Mouse (Mus musculus) cerebellum, adult 9-11 months (tissue): Measurements from ENCODE around the gene Tex2.
"Not testable (repeated sequence)": the region's sequence is repeated elsewhere in the genome, so short reads cannot be mapped to it uniquely, and the experiment has no call there.

ENCODE experiments used
- DNase-seq: peaks from one replicate; pipeline ENCODE4 v3.0.0; 2022

The Tex2 gene

DNA sequence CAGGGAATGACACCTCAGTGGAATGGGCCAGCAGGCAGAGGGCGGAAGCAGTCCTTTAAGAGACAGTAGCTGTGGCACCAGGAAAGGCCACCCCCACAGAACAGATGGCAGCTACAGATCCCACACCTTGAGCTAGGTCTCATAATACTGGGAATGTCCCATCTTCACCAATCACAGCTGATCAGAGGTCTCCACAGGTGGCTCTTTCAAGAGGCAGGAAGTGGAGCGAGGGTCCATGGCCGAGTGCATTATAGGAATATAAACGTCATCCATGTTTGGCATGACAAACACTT, 109.9 kb downstream of the Tex2 start:
- DNase-seq: no peak

DNA sequence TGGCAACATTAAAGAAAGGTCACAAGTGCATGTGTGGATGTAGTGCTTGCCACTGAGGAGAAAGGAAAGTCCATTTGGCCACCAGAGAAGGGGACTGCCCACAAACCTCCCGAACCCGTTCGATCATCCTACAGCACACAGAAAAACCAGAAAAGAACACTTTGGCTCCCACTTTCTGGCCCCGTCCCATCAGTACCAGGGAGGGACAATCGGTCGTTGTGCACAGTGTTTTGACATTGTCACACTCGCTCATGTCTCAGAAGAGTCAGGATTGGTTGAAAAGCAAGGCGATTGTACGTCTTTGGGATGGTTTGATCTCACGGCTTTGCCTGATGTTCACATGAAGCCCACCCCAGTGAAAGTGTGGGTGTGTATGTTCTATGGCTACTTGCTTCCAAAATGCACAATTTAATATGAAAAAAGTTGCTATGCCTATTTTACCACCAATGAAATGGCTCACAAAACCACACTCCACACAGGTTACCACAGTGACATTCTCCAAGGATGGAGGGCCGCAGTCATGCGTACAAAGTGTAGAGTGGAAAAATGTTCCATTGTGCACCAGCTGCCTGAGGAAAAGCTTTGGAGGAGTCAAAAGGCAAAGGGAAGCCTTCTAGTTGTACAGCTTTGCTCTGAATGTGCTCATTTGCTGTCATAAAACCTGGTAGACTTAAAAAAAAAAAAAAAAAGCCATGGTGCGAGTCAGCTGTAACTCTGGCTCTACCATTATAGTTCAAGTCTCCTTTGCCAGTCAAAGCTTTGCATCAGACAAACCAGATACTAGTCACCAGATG, 110.4 kb downstream of the Tex2 start:
- no peak for DNase-seq

DNA sequence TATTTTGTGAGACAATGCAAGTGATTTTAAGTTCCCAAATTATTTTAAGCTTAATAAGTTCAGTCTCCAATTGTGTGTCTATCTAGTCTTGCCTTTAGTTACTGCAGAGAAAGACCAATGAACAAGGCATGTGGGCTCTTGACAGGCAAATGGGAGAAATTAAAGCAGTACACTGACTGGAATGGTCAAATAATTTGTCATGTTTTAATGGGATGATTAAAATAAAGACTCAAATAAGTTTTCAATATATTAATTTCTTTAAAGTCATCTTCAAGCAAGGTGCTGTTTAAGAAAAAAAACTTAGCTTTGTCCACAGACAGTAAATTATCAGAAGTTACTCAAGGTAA, 111.1 kb downstream of the Tex2 start:
- DNase-seq: no peak

DNA sequence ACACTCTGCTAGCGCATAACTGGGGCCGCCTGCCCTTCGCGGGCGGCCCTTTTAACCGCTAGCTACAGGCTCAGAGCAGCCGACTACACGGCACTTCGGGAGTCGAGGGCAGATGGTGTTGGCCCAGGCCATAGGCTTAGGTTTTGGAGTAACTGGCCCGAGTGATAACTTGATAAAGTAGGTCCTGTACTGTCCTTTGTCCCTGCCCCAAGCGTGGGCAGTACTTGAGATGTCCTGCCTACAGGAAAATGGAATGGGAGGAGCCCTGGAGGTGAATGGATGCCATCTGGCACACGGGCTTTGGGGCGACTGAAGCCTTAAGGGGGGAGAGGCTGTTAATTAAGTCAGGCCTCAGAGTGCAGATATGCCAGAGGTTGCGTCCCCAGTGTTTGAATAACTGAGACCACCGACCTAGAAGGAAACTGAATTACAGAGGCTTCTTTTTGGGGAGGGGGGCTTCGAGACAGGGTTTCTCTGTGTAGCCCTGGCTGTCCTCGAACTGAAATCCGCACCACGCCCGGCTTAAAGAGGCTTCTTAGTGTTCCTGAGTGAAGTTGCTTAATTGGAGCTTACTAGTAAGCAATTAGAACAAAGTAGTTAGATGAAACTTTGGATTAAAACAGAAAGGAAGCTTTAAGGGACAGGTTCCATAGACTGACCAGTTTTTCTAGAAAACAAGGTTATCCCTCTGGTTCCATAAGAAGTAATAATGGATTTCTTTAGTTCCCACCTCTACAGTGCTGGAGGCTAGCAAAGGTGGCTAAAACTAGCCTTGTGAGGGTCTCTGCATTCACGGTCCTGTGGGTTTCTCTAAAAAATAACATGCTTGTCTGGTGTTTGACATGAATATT, 111.7 kb downstream of the Tex2 start:
- DNase-seq: peak; percentile 76

DNA sequence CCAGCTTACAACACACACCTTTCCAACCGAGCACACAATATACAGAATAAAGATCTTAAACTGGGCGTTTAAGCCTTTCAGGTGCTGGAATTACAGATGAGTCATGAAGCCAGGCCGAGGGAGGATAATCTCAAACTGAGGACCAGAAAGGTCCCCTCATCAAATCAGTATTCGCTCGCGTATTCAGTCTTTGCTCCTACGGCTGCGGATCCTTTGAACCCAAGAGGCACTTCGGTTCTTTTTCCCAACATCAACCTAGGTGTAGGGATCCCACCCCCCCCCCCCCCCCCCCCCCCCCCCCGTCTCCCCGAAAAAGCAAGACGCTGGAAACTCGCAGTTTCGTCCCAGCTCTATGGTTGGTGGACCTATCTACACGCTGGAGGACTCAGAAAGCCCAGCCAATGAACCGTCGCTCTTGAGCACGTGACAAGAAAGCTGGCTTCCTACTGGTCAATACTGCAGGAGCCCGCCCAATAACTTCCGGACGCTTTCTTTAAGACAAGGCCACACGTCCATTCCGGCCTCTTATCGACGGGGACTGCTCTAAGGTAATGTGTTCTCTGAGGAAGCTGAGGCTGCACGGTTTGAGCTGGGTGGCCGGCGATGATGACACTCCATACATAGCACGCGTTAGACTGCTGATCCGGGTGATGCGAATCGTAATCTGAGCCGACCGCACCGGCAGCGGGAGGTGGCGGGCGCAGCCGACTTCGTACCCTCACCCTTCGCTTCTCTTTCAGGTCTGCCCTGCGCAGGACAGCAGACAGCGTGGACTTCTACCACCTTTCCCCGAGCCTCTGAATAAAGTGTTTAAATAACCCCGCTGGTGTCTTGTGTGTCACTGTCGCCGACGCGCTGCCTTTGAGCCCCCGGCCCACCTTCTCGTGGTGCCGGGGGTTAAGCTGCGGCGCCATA, 112.6 kb downstream of the Tex2 start:
- DNase-seq: peak; percentile 97

DNA sequence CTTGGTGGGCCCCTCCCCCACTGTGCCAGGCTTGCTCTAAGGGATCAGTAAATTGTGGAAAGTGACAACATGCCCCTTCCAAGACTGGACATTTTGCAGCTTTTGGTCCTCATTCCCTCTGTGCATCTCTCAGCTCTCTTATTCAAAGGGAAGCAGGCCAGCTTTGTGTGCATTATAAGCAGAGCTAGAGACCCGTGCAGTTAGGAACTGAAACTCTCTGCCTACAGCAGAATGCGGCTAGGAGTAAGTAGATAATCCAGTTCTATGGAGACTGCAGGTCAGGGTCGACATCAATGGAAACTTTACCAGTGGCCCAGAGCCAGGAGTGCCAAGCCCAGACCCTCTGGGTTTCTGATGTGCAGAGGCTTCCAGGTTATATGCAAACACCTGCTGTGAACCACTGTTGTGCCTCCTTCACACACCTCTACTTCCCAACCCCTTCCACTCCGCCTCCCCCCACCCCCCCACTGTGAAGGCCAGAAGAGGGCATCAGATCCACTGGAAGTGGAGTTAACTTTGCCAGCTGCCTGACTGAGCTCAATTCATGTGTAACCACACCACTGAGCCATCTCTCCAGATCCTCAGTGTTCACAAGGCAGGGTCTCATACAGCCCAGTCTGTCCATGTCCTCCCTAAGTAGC, 114.4 kb downstream of the Tex2 start:
- DNase-seq: peak; percentile 40

DNA sequence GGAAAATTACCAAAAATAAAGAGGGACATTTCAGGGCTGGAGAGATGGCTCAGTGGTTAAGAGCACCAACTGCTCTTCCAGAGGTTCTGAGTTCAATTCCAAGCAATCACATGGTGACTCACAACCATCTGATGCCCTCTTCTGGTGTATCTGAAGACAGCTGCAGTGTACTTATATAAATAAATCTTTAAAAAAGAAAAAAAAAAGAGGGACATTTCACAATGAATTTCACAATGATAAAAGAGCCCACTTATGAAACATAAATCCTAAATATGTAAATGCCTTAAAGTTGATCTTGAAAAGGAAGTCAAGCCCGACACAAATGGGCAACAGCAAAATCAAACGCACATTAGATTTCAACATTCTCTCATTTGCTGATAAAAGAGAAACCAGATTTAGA, 115.3 kb downstream of the Tex2 start:
- DNase-seq: no peak

DNA sequence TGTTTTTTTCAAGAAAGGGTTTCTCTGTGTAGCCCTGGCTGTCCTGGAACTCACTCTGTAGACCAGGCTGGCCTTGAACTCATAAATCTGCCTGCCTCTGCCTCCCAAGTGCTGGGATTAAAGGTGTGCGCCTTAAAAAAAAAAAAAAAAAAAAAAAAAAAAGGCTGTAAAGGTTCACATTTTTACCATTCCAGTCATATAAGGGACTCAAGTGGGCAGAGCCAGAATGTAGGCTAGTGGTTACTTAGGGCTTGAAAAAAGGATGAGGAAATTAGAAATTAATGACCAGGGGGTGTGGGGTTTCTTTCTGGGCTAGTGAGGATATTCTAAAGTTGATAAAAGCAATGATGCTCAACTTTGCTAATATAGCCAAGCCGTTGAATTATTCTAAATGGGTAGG, 116.2 kb downstream of the Tex2 start:
- DNase-seq: not testable (repeated sequence)

DNA sequence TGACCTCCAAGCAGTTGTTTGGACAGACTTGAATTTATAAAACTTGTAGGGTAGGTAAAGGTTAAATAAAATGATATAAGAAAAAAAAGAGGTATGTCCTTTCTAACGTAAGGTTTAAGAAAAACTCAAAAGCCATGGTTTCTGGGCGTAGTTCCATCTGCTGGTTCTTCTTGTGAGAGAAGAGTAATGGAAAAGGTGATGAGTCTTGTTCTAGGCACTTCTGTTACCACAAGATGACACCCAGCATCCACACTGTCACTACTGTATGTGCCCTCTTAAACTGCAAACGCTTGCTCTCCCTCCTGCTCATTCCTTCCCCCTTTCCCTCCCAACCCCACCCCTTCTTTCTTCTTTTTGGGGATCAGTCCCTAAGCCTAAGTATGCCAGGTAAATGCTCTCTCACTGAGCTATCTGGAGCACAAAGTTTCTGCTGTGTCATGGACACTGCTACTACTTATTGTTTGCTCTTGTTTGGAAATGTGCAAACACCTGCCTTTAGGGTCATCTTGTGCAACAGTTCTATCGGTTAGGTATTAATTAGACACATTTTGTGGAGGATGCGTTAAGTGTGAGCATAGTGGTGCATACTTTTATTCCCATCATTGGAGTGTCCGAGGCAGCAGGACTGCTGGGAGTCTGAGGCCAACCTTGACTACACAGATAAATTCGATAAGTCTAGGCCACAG, 120.1 kb downstream of the Tex2 start:
- no peak for DNase-seq

DNA sequence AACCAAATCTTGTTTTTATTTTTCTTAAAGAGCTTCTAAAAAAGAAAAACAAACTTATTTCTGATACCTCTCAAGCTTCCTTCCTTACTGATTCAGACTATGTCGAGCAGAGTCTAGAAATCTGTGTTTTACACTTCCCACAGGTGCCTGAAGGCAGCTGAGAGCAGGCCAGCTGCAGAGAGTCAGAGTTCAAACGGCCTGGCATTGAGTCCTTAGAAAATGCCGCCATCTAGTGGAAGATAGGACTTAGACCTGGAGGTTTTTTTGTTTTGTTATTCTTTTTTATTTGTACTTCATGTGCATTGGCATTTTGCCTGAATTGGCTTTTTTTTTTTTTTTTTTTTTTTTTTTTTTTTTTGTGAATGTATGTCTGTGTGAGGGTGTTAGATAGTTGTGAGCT, 121.8 kb downstream of the Tex2 start:
- DNase-seq: peak; percentile 46

DNA sequence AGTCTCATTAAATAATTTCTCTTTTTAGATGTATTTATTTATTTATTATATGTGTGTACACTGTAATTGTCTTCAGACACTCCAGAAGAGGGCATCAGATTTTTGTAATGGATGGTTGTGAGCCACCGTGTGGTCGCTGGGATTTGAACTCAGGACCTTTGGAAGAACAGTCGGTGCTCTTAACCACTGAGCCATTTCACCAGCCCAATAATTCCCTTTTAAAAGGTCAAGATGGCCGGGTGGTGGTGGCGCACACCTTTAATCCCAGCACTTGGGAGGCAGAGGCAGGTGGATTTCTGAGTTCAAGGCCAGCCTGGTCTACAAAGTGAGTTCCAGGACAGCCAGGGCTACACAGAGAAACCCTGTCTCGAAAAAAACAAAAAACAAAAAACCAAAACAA, 122.6 kb downstream of the Tex2 start:
- DNase-seq: not testable (repeated sequence)

DNA sequence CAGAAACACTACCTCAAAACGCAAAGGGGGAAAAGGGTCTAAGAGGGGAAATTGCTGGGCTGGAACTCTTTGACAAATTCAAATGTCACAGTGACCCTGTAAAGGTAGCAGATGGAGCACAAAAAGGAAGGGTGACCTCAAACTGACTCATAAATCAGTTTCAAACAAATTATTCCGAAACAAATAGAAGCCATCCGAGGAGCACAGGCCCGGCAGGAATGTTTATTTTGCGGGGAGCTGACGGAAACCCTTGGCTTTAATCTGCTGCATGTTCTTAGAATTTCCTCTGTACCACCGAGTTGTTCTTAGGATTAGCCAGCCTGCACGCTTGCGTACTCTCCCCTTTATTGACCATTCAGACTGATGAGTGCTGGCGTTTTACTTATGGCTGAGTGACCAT, 123.2 kb downstream of the Tex2 start:
- no peak for DNase-seq

DNA sequence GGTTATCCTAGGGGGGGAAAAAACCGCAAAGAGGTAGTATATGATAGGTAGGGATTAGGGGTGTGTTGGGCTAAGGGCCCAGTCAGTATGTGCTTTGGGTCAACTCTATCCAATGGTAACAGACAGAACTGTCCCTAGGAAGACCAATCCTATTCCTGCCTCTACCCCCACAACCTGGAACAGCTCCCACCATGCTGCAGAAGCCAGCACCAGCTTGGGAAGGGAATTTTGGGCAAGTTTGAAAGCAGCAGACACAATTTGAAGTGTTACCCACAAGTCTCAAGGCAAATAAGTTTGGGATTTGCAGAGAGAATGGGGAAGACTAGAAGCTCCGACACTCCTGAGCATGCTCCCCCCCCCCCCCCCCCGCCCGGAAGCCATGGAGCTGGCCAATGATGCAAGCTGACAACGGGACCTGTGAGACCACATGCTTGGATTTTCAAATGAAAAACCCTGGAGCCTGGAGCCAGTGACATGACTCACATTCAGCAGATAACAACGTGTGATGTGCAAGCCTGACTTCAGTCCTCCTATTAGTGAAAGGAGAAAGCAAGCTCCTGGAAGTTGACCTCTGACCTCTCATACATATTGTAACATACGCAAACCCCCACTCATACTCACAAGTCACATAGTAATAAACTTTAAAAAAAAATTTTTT, 124.1 kb downstream of the Tex2 start:
- DNase-seq: no peak

DNA sequence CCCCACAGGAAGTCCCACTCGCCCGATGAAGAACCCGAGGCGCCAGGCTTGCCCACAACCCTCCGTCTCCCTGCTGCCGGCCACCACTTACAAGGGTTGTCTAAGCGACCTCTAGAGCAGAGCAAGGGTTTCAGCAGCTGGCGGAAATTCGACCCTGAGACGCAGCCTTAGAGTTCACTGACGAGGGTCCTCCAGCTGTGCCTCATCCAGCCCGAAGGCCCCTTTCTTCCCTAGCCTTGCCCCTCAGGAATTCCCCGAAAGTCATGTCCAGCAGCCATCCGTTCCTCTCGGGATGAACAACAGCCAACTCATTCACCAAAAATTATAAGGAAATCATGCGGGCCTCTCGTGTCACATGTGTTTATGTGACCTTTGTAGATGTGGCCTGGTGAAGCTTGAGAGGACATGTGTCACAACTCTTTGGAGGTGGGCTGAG, 125.1 kb downstream of the Tex2 start:
- DNase-seq: no peak

DNA sequence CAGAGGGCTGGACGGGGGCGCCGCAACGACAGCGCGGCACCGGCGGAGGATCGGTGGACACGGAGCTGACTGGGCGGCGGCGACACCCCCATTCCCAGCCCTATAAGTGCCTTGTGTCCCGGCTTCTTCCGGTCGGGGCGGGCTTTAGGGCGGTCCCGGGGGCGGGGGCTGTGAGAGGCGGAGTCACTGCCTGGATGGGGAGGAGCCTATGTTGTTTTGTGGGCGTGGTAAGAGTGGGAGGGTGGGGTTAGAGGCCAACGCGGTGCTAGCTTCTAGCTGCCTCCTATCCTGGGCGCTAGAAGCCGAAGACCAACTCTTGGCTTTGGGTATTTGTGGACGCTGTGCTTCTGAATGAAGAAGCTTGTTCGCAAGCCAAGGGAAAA, 125.5 kb downstream of the Tex2 start, which contains the start of gene Ern1:
Gene Ern1, minus strand, starts transcription at position 120 of the 383 bp plus-strand sequence.
- peak; percentile 93 for DNase-seq

DNA sequence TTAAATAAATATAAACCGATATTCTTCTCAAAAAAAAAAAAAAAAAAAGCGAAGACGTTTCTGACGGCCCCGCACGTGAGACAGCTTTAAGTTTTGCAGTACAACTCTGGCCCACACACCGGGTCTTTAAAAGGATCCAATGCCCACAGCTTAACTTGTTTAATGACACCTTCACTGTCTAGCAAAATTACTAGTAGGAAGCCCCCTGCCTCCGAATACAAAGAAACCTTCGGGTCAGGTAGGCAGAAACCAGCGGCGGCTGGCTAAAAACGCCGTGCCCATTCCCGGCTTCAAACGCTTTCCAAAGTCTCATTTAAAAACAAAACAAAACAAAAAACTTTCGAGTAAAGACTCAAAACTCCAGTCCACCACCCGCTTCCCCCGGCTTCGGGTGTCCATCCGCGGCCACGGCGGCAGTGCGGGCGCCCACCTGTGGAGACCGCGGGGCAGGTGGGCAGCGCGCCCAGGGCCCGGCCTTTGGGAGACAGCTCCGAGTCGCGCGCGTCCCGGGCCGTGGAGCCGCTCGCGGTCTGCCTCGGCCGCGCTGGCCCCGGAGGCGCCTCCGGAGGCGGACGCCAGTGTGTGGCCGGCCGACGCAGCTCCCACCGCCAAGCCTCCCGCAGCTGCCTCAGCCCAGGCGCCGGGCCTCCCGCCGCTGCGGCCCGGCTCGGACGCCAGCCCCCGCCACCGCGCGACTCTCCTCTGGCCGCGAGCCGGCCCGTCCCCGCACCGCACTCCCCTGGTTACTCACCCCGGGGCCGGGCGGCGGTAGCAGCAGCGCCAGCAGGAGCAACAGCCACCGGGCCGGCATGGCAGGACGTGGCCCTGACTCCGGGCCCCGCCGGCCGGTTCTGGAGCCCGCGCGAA, 126.1 kb downstream of the Tex2 start:
- no peak for DNase-seq

DNA sequence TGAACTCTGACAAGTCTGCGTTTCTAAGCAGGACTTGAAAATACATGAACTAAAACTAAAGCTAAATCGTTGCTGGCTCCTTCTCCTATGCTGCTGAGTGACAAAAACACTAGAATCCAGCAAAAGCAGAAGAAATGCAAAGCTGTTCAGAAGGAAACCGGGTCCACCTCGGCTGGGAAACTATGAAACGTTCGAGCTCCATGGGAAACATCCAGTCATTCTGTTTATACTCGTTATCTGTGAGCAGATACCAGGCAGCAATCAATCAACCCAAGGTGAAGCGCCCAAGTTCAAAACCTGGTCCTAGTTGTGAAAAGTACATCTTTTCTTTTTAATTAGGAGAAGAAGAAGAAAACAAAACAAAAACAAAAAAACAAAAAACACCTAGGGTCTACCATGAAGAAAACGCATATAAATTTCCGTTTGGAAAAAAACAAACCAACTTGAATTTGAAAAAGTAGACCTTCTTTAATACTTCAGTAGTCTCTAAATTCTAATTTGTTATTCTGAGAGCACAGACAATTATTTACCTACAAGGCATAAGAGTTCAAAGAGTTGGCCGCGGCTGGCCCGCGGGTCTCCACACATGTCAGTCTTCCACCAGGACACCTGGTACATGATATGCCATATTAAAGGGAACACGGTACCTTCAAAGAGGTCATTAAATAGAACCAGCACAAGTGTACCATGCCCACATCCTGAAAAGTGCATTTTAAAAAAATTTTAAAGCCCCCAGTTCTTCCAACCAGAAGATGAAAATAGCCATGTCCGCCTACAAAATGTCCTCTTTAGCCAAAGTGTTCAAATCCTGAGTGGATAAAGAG, 127.0 kb downstream of the Tex2 start:
- no peak for DNase-seq

DNA sequence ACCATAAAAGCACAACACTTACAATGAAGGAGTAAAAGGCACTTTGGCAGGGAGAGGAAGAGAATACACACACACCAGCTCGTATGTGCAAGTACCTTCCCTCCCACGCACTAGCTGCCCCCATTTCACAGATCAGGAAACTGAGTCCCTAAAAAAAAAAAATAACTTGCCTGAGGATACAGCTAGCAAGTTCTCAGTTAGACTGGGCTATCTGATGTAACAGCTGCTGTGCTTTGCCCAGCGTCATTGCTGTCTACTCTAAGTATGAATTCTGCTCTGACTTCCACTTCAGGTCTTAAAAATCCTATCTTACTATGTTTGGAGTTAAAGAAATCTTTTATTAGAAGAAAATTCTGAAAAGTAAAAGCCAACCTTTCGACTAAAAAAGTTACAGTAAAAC, 127.6 kb downstream of the Tex2 start:
- DNase-seq: no peak

DNA sequence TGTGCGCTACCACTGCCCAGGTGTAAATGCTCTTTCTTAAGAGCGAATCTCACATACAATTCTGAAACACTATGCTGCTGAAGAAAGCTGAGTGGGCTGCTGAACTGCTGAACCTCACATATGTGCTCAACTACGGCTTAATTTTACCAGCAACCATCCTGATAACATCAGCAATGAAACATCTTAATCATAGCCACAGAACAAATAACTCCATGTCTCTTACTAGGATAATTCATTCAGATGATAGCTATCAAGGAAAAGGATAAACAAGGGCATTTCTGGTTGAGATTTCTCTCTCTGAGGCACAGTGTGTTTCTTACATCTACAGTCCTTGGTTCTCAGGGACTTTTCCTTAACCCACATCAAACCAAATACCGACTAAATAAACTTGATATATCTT, 128.3 kb downstream of the Tex2 start:
- DNase-seq: no peak

DNA sequence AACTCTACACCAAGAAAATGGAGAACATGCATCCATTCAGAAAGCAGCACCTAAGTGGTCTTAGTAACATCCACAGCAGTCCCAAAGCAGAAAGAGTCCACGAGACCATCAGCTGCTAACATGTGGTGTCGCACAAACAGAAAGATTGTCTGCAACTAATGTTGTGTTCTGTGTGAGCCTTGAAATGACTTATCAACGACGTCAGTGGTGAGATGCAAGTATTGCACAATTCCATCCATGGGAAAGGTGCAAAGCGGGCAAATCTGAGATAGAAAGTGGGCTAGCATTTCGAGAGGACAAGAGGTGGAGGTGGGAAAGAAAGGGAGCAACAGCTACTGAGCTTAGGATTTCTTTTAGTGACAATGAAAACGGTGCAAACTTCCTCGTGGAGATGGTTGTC, 130.4 kb downstream of the Tex2 start:
- DNase-seq: no peak
